Mouse (Mus musculus): Measurements from ENCODE around the gene Flt1.
"Not testable (repeated sequence)": the region's sequence is repeated elsewhere in the genome, so short reads cannot be mapped to it uniquely, and the experiment has no call there.

Gene Flt1

DNA sequence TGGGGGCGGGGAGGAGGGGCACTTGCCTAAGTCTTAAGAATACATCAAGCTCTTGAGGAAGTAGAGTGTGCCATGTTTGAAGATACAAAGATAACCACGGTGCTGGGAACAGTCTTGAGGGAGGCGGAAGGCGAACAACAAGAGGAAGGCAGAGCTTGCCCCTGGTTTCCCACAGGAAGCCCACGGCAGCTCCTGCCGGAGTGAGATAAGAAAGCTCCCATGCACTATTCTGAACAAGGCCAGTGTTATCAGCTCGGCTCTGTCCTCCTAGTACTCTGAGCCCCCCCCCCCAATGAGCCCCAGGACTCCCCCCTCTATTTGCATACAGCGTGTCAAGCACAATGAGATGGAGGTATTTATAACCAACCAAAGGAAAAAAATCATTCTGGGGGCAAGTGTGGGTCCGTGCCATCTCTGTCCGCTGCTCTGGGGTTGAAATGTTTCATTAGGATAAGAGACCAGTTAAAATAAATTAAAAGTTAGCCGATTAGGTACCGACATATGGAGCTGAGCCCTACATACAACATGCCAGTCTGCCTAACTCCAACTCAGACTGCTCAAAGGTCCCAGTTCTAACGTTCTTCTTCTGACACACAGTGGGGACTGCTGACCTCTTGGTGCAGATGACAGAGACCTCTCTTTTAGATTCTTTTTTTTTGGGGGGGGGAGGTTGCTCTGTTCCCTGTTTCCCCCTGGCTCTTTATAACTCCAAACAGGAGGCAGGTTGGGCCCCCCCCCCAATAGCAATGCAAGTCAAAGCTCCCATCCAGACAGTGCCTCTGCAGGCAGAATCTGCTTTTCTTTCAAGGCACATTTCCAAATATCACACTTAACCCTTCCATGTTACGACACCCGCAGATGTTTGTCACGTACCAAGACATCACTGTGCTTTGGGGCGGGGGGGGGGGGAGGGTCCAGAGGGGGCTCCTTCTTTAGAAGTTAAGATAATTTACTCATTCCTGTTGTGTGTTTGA is 67.6 kb downstream of the Flt1 start:
- DNase-seq, result no peak

DNA sequence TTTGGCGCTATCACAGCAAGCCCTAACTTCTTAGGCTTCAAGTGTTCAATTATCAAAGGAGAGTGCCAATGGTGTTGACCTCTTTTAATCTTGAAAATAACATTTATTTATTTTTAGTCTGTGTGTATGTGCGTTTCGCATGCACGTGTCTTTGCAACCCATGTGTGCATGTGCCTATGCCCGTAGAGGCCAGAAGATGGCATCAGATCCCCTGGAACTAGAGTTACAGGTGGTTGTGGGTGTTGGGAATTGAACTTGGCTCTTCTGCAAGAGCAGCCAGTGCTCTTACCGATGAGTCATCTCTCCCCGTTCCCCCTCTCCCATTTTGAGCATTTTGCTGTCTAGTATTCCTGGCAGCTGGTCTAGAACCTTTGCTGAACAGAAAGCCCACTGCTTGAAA is 70.0 kb downstream of the Flt1 start:
- no peak for DNase-seq

DNA sequence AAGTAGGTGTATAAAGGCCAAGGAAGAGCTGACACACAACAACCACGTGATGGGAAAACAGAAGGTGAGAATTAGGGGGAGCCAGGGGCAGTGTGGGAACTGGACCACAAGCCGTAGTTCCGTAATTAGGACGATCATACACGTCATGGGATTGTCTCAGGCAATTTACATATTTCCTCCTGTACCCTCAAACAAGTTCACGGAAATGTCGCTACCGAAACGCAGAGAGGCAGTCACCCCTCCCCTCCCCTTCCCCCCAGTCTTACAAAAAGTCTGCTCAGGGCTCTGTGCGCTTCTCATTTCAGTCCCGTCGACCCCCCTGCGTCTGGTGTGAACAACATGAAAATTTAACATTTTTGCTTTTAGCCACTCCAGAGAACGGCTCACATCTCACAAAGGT is 74.6 kb downstream of the Flt1 start:
- DNase-seq, result no peak

DNA sequence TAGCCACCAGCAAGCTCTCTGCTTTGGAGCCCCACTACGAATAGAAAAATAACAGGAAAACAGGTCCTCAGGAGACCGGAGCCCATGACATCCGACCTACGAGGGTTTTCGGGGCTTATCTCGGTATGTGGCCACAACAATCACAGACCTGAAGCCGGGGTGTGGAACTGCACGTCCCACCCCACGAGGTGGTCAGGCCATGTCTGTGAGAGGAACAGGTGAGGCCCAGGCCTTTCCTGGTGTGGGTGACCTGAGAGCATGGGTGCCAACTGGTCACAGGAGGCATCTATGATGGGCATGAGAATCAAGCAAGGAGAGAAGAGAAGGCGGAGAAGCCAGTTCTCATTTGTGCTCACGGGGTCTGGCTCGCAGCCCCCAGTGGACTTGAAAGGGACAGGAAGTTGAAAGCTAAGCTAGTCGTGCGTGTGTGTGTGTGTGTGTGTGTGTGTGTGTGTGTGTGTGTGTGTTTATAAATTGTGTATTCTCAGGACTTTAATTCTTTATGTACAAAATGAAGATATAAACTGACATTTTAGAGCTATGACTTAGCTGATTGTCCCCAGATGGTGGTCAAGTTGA is 79.4 kb downstream of the Flt1 start:
- DNase-seq, result no peak

DNA sequence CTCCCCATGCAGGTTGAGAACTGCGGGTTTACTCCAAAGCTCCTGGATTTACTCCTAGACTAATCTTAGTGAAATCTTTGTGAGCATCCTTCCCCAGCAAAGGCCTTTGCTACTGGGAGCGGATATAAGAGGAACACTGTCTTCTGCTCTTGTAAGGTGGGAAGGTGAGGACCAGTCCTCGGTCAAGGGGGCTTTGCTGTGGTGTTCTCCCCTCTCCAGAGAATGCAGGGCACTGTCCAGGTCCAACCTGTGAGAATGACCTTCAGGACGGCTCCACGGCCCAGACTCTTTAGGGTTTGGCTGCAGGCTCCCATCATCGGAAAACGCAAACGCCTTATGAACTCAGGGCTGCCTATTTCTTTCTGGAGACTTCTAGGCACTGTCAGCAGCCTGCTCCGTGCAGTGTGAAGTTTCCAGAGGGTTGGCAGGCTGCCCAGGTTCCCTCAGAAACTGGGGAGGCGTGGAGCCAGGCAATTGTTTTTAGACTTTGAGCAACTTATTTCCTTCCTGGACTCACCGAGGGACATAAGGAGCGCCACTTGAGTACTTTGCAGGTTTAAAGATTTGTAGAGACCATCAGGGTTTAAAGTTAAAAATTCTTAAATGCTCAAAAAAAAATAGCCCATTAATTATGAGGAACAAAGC is 80.7 kb downstream of the Flt1 start:
- peak; percentile 60 for DNase-seq

DNA sequence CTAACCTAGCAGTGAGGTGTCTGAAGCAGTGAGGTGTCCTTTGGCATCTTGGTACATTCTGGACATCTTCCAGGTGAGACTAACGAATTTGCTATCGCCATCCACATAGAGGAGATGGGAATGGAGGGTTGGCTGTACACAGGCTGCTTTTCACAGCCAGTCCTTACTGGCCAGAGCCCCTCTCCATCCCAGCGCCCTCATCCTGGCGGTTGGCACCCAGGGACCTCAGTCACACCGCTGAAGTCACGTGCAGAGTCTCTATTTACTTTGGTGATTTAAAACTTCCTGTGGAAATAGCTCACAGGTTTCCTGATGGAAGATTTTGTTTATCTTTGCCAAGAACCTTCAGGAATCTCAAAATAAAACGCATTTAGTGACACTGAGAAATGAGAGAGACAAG is 84.4 kb downstream of the Flt1 start:
- no peak for DNase-seq

DNA sequence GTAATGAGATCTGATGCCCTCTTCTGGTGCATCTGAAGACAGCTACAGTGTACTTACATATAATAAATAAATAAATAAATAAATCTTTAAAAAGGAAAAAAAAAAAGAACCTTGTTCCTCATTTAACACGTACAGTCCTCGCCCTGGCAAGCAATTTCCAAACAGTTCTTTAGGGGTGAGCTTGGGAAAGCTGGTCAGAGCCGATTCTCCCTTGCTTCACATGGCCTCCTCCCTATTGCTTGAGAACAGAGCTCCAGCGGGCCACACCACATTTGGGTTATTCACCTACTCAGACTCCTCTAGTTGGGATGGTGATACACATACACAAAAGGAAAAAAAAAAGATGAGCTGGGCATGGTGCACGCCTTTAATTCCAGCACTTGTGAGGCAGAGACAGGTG is 85.9 kb downstream of the Flt1 start:
- no peak for DNase-seq

DNA sequence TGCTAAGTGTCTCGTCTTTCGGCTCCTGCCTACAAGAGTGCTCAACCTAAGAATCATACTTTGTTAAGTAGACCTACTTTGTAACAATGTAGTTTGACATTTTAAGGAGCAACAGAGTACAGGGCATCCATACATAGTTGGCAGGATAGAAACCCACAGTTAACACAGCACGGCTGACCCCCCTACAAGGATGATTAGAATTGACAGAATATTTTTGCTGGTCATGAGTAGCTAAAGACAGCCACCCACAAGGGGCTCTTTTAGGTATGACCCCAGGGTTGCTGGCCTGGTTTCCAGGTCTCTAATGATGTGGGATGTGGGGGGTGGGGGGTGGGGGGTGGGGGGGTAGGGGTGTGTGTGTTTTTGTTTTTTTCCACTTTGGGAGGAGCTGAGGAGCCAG is 89.1 kb downstream of the Flt1 start:
- peak; percentile 72 for DNase-seq

DNA sequence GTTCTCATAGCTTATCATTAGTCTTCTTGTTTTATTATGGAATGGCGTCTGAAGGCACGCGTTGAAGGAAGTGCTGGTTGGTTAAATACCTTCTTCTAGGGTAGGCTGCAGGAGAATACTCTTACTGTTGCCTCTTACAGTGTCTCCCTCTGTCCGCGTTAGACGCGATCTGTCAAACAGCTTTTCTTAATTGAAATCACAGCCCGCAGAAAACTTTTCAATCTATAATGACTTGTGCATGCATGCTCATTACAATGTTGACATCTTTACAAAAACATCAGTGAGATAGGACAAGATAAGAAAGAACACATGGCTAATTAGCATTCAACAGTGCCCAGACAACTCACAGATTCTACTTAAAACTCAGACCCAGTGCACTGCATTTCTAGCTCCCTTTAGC is 89.9 kb downstream of the Flt1 start:
- peak; percentile 62 for DNase-seq

DNA sequence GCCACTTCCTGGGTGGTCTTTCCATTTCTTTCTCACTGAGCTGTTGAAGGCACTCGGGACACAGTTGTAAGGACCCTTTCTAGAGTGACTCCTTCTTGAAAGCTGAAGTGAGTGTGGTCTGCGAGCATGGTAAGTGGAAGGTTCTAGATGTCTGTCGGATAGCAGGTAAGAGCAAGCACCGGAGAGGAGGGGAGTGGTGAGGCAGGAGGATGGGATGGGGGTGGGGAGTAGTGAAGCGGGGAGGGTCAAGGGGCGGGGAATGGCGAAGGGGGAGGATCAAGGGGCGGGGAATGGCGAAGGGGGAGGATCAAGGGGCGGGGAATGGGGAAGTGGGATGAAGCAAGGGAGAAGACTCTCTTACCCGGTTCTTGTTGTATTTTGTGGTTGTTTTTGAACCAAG is 91.8 kb downstream of the Flt1 start:
- peak; percentile 47 for DNase-seq

DNA sequence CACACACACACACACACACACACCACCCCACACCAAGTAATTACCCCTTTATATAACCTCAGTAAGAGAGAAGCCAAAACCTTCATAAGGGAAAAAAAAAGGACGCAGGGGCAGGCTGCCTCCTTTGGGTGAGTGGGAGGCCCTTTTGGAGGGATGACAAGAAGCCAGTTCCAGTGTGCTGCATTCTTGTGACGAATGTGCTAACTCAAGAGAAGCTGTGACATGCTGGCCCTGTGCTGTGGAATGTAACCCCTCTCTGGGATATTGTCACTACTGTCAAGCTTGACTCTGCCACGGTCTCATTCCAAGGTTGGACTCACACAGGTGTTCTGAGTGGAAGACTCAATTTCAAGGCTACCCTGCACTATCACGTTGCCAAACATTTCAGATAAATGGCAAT is 93.1 kb downstream of the Flt1 start:
- DNase-seq, result no peak

DNA sequence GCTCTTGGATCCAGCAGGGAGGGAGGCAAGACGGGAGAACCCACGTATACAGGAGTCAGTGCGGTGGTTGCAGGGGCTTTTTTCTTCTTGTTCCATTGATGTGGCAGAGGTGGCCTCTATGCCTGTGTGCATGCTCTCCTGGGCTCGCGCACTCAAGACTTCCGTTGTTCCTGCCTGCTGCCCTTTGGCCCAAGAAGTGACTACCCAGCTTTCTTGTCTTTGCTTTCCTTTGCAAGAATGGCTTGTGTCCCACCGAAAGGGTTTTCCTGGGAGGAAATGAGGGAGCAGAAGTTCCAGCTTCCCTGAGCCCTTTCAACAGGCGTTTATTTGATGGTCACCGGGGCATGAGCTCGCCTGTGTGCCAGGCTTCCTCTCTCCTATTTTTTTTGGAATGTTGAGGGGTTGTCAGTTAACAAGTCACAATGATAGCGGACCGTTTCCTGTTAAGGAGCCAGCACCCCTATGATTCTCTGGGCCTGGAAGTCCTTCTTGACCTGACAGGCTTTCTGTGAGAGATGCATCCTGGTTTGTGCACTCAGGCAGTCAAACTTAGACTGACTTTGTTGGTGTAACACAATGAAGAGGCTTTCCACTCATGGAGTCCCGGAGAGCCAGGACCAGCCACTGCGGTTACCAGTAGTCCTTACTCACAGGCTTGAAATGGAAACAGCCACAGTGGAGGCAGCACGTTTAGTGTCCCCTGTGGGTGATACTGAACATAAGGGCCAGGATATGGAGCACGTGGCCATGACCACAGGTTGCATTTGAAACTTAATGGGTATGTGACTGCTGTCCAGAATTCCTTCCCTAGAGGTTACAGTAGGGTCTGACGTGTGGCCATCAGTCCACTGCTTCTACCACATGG is 95.2 kb downstream of the Flt1 start:
- no peak for DNase-seq

DNA sequence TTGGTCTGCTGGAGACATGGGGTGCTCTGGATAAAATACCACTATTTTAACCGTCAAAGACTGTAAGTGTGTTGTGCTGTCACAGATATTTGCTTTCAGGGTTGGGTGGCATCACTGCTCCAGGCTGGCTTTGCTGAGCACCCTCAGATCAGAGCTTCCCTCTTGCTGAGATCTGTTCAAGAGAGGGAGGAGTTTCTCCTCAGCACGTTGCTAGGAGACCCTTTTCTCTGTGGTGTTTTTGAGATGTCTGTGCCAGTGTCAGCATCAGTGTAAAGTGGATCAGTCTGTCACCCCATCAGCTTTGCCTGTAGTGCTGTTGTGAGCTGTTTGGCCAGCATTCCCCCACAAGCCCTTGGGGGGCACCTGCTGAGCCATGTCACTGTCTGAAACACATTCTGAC is 98.9 kb downstream of the Flt1 start:
- peak; percentile 31 for DNase-seq

DNA sequence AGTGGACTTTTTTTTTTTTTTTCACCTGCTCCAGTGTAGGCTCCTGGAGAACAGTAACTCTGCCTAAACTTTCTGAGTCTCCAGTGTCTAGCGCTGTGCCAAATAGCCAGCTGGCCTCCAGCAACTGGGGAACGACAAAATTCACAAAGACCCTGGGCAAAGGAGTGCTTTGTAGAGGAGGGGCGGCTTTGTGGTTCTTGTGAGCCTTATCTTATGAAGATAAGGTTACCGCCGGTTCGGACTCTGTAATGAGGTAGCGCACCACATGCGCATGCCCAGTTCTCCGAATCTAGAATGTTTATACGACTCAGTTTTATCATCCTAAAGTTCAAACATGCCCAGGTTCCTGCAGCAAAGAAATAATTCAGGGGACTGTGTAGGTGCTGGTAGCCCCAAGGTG is 102.1 kb downstream of the Flt1 start:
- DNase-seq, result no peak

DNA sequence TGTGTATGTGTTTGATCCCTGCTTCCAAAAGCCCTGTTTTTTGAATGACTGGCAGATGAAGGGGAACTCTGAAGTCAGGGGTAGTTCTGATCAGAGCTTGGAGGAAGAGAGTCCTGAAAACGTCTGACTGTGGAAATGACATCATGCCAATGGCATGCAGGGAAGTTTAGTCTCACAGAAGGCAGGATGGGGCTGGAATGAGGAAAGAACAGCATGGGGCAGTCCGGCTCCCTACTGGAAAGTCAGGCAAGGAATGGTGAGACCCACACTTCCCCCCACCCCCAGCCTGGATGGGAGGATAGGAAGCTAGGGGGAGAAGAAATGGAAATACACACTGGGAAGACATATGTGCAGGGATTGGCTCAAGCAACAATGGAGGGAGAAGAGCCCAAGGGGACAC is 105.6 kb downstream of the Flt1 start:
- peak; percentile 46 for DNase-seq

DNA sequence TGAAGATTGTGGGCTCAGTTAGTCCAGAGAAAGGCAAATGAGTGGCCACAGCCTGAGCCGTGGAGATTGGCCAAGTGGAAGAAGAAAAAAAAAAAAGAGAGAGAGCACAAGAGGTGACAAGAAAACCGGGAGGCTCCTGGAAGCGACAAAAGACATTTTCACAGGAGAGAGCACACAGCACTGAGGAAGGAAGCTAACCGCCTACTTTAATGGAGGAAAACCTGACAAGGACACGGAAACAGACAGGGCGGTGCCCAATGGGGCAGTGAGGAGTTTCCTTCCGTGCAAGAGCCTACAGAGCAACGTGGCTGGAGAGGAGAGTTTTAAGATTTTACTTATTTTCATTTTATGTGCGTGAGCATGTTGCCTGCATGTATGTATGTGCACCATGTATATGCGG is 107.6 kb downstream of the Flt1 start:
- no peak for DNase-seq

DNA sequence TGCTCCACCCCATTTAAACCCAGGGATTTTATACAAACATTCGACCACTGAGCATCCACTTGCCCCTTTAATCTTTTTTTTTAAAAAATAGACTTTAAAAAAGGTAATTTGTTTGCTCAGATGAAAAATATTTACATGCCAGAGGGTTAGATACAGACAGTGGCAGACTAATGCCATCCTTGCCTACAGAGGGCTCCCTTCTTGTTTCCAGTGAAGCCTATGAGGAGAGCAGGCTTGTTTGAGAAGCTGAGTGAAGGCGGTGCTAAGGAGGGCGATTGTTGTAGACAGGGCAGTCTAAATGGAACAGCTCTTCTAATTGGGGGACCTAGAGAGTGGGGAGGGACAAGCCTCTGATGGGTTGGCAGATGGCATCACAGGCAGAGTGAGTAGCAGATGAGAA is 109.4 kb downstream of the Flt1 start:
- peak; percentile 48 for DNase-seq

DNA sequence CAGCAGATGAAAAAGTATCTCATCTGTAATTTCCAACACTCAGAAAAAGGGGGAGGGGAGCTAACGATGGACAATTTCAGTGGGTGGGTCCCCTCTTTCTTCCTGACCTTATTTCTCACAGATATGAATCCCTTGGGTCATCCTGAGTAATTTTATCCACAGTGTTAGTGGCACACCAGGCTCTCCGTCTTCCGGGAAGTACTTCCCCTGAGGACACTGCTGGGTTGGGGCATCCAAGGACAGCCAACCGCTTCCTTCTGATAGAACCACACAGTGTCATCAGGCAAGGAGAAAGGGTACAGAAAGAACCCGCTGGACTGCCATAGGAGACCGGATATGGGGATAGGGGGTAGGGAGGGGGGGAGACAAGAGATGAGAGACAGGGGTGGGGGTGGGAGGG is 111.2 kb downstream of the Flt1 start:
- no peak for DNase-seq

DNA sequence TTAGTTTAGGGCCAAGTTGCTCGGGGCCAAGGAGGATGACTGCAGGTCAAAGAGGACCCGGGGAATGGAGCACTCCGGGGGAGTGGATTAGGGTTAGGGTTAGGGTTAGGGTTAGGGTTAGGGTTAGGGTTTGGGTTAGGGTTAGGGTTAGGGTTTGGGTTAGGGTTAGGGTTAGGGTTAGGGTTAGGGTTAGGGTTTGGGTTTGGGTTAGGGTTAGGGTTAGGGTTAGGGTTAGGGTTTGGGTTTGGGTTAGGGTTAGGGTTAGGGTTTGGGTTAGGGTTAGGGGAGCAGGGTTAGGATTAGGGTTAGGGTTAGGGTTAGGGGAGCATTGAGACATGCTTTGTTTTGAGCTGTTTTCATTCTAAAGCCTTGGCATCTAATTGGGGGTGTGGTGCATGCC is 114.5 kb downstream of the Flt1 start:
- not testable (repeated sequence) for DNase-seq

DNA sequence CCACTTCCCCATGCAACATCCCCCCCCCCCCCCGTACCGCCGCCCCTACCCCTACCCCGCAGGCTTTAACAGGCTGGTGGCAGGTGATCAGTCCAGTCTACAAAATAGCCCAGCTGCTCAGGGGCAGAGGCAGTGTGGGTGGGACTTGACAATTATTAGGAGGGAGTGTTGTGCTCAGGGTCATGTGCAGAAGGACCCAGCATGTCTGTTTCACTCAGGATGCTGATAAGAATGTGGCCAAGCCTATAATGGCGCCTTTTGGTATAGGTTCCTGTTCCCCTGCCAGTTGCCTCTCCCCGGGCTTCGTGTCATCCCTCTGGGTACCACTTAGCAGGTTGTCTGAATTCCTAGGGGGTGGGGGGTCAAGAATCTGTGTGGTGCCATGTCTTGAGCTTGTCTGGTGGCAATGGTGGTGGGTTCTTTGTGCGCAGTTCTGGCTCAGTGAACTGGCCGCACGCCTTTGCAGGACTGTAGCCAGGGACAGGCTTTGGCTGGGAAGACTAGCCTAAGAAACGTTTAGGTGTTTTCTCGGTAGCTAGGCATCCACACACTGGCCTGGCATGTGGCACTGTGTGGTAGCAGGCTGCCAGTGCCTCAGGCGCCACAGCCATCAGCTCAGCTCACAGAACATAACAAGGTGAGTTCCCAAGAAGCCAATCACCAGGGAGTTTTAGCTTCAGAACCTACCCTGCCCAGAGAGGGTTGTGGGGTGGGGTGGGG is 118.4 kb downstream of the Flt1 start:
- DNase-seq, result no peak

DNA sequence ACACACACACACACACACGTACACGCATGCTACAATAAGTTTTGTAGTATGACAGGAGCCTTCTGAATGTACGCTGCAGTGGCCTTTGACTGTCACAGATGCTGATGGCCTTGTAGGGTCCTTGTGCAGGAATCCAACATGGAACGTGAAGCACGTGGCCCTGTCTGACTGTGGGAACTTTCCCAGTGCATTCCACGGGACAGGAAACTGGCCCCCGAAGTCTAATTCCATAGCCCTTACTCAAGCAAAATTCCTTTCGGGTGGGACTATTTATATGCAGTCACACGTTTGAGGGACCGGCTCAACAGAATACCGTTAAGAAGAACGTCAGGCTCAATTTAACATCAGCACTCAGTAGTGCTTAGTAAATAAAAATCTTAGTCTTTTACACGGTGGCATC is 119.1 kb downstream of the Flt1 start:
- DNase-seq, result no peak

All from retina, postnatal 1 day (tissue).